Mouse (Mus musculus) lung, postnatal 0 days (tissue): Measurements from ENCODE around the gene Prkab1.
A peak's percentile ranks its signal among the peaks of the same experiment; 100 is the strongest.

Experiments
- CTCF ChIP-seq: IDR thresholded peaks from 2 replicates; pipeline ENCODE4 v1.5.1; 2016; ENCODE audit warnings: antibody characterized with exemption, mild to moderate bottlenecking
- EP300 ChIP-seq: IDR thresholded peaks from 2 replicates; pipeline ENCODE4 v1.6.1; 2016; ENCODE audit warnings: antibody characterized with exemption, mild to moderate bottlenecking, control low read depth

DNA sequence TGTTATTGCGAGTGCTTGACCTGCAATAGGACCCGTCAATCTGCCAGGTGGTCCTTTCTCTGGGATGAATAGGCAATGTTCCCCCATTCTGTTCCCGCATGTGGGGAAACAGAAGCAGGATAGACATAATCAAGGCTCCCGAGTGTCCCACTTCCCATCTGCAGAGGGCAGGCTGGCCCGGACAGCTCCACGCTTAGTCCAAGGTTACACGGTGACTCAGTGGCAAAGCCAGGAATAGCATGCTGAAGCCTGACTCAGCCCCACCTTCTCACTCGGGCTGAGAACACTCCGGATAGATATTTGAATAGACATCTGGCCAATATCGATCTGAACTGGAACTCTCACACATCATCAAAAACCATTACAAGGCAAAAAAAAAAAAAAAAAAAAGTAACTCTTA lies 48.6 kb downstream of the Prkab1 start:
- TF ChIP-seq CTCF (peak; percentile 46), EP300 (no peak)
